Mouse (Mus musculus) gastrocnemius, adult 8-10 months (tissue): ENCODE data around the gene Sdc3. TPM values are rescaled to one million over a fixed set of nuclear protein-coding genes. Genes with fewer than 3 reads are reported as not detected.

ENCODE experiments used
- DNase-seq, 2 experiments: peaks; one replicate each; pipeline ENCODE4 v3.0.0; 2022; ENCODE audit warnings: low spot score in 2 of 2
- total RNA-seq, 4 experiments: library from RNA; stranded (reverse); gene quantifications; 2 replicates each; pipeline ENCODE4 v1.2.4; 2022

Sdc3 gene
- 10 to 100 TPM in 1 of 4 experiments, 1 to 10 TPM in 3; 5.6 to 10.9 (median 6.7) TPM for total RNA-seq

DNA sequence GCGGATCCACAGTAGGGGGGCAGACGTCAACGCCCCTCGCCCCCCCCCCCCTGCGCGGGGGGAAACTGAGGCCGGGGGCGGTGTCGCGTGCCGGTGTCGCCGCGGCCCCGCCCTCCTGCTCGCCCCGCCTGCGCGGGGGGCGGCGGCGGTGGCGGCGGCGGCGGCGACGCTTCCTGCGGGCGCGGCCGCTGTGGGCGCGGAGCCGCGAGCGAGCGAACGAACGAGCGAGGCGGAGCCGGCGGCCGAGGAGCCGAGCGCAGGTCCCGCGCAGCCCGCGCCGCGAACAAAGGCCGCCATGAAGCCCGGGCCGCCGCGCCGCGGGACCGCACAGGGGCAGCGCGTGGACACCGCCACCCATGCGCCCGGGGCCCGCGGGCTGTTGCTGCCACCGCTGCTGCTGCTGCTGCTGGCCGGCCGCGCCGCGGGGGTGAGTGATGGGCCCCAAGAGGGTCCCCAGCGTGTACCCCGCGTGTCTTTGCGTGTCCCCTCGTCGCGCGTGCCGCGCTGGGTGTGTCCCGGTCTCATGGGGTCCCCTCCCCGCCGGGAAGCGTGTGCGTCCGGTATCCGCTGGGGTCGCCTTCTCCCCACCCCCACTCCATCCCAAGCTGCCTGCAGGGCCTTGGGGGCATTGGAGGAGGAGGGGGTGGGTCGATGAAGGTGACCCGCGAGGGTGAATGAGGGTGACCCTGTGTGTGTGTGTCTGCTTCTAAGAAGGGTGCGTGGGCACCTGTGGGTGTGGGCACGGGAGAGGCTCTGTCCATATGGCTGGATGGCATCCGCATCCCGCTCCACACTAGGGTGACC is at the start of gene Sdc3:
Gene Sdc3, plus strand, starts transcription at position 162 of the 804 bp plus-strand sequence.
- DNase-seq, result no peak

DNA sequence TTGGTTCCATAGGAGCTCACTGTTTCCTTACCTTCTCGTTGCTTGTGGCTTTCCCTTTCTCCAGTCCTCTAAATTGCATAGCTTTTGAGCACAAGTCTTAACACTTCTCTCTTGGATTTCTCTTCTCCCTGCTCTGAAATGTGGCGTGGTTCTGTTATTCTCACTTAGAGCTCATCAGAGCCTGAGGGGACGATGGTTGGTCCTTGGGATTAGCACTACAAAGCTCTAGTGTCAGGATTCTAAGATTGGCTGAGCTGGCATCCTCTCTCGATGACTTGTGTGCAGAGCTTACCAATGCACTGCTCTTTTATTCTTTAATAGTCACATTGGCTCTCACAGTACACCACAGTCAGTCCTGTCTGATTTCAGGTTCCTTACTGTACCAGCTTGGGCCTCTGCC is 48.3 kb upstream of the Sdc3 start:
- no peak for DNase-seq

DNA sequence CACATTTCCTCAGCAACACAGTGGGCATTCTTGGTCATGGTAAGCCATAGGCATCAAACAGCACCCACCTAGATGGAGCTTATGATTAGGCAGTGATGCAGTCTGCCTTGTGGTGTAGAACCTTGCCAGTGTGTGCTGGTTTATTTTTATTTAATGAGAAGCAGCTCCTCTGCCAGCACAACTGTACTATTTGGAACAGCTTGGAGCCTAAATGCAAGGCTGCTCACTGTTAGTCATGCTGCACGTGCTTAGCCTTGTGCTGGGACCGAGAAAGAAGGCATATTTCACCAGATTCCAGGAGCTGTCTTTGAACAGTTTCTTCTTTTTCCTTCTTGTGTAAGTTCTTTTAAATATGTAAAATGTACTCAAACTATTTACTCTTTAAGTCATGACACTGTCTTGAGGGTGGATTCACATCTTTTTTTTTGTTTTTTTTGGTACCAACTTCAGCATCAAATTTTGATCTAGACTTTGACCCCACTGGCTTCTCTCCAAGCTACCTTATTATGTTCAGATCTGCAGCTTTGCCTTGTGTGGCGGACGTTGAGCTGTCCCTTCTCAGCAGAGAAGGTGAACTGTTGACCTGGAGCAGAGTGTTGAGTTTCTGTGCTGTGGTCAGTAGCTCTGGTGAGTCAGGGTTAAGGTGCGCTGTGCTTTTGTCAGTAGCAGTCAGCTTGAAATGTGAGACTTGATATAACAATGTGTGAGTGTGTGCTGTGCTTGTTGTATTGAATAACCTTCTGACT is 46.6 kb upstream of the Sdc3 start:
- DNase-seq, result no peak

DNA sequence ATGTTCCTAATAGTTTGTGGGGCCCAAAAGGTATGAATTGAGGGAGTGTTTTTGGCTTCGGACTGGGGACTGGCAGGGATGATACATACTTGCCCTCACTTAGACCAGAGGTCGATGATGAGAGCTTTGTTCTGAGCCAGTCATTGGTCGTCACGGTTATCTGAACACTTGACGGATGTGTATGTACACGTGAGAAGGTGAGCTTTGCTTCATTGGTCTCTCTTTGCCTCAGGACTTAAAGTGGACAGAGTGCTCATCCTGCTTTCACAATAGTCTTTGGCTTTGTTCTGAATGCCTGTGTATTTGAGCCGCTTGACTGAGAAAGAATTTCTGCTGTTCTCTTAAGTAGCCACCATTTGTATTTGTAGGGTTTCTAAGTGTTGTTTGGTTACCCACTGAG is 42.8 kb upstream of the Sdc3 start:
- DNase-seq, result no peak

DNA sequence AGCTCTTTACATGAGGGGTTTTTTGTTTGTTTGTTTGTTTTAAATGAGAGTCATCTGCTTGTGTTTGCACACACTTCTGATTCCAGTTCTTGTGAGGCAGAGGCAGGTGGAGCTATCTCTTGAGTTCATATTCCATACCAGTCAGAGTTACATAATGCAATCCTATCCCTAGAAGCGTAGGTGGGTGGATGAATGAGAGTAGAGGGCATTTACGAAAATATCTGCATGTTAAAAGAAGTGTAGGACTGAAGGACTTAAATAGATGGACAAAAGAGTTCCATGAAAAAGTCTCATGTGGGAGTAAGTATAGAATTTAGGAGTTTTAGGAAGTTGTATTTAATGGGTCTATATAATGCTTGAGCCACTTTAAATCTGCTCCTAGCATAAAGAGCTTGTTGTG is 40.4 kb upstream of the Sdc3 start:
- no peak for DNase-seq

DNA sequence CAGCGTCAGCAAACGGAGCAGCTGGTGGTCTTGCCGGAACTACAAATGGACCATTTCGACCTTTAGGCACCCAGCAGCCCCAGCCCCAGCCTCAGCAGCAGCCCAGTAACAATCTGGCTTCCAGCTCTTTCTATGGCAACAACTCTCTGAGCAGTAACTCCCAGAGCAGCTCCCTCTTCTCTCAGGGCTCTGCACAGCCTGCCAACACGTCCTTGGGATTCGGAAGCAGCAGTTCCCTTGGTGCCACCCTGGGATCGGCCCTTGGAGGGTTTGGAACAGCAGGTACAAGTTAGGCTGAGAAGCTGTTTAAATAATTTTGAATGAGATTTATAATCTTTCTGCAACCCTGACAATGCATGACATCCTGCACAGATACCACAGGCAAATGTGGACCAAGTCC is 39.7 kb upstream of the Sdc3 start:
- no peak for DNase-seq

DNA sequence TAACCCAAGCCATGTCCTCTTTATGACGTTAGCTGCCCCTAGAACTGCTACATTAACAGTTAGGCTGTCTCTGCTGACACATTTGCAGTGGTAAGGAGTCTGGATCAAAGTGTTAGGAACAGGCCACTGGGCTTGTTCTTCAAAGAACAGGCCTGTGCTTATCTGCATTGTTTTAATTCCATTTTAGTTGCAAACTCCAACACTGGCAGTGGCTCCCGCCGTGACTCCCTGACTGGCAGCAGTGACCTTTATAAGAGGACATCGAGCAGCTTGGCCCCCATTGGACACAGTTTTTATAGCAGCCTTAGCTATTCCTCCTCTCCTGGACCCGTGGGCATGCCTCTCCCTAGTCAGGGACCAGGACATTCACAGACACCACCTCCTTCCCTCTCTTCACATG is 38.6 kb upstream of the Sdc3 start:
- DNase-seq, result peak in 1 of 2 experiments; percentile 25

DNA sequence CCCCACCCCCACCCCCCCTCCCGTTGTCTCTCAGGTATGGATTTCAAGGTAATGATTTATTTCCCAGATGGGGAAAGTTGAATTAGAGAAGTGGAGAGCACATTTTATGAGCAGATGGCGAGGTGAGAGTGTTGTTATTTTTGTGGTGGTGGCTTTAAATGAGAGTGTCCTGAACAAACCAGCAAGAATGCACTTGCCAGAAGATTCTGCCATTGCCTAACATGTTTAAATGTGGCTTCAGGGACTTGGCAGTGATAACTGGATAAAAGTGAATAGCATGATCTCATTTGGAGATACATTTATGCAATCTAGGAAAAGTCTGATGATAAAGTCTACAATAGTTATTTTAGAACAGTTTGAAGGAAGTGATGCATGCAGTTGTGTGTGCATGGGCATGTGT is 37.6 kb upstream of the Sdc3 start:
- no peak for DNase-seq

DNA sequence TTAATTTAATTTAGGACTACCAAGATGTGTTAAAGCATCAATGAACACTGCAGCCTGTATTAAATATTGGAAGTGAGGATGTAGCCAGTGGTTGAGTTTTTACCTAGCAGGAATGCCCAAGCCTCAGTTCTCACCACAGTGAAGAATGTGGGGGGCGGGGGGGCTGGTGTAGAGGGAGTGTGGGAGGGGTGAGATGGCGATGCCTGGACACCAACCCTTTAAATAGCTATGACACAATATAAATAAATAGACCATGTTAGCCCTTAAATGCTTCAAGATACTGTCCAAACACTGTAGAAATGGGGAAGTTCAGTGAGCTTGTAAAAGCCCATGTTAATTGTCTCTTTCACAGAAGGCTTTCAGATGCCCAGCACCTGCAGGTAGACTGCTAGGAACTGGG is 32.5 kb upstream of the Sdc3 start:
- DNase-seq, result no peak

DNA sequence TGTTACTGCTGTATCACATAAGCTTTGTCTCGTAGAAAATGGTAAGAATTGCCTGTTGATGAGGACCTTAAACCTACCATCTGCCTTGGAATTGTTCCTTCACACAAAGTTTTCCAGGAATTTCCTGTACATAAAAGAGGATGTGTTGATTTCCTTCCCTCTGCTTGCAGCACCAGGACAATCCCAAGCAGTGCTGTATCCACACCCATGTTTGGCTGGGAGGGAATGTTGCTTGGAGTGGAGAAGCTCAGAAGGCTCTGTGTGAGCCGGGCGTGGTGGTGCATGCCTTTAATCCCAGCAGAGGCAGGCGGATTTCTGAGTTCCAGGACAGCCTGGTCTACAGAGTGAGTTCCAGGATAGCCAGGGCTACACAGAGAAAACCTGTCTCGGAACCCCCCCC is 30.5 kb upstream of the Sdc3 start:
- no peak for DNase-seq

DNA sequence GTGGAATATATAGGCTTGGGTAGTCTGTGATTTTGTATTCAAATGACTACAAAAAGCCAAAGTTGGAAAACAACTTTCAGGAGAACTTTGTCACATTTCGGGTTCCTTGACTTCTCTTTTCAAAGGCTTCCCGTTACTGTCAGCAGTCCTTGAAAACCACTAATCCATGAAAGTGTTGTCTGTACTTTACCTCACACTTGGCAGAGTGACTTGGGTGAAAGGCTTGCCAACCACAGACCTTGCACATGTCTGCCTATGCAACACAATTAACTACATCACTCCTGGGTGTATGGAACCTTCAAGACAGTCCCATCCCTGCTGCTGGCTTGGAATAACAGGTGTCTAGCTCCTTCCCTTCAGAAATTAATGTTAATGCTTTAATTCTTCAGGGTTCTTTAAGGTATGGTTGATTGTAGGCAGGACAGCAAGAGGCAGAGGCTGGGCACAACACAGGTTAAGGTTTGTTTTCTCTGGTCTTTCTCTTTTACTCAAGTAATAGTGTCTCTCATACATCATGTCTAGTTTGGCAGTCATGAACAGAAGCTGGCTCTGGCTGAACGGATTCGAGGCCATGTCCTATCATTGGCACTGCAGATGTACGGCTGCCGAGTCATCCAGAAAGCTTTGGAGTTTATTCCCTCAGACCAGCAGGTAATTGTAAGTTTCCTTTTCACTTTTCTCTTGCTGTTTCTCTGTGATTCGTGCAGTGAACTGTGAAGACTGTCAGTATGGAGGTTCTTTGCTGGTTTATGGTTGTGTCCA is 26.8 kb upstream of the Sdc3 start:
- no peak for DNase-seq

DNA sequence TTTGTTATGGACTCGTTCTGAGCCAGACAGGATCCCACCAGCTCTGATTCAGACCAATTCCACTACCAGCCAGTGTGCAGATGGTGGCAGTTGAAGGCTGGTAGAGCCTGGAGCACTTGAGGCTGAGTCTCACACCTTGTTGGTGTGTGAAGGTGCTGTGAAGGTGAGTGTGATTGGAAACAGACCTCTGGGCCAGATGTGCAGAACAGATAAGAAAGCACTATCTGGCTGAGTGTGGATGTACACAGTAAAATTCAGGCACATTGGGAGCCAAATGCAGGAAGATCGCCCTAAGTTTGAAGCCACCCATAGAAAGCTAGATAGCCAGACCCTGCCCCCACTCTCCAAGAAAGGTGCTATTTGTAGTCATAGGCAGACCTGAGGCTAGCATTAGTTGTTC is 25.9 kb upstream of the Sdc3 start:
- no peak for DNase-seq

DNA sequence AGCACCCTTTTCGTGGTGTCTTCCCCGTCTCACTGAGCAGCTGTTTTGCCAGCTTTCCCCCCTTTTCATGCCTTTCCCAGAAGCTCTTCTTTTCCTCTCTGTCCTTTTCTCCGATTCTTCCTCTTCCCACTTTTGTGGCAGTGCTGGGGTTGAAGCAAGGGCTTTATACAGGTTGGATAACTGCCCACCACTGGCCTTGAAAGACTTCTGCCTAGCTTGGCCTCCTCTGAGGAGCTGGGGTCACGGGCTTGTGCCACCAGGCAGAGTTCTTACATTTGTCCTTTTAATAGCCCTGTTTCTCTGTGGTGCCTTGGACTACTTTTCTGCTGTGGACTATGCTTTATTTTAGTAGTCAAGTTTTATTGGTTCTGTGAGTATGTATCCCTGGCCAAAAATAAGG is 25.4 kb upstream of the Sdc3 start:
- no peak for DNase-seq

DNA sequence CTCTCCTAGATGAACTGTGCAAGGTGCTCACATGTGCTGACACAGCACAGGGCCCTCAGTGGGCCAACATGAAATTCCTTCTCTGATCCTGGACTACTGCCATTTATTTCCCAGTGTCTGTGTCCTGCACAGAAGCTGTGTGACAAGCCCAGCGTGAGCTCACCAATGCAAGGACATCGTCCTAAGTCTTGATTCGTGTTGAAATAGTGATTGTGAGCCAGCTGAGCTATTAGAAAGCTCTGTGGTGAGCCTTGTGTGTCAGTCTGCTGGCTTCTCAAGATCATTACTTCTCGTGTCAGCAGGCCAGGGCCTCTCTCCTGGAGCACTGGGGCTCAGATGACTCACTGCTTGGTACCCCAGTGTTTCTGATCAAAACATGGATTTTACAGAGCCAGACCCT is 18.4 kb upstream of the Sdc3 start:
- DNase-seq, result no peak

DNA sequence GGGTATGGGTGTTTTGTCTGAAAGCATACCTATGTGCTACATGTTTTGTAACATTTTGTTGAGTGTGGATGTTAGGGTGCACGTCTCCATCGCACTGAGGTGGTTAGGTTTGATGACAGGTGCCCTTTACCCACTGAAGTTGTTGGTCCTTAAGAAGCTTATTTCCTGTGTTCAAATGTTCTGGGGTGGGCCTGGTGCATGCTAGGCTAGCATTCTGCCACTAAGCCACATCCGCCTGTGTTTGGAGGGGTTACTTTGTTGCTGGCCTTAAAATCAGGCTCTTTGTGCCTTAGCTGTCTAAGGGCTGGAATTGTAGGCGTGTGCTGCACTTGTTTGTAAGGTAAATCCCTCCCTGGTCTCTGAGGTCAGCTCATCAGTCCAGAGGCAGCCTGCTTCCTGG is 17.5 kb upstream of the Sdc3 start:
- DNase-seq, result no peak

DNA sequence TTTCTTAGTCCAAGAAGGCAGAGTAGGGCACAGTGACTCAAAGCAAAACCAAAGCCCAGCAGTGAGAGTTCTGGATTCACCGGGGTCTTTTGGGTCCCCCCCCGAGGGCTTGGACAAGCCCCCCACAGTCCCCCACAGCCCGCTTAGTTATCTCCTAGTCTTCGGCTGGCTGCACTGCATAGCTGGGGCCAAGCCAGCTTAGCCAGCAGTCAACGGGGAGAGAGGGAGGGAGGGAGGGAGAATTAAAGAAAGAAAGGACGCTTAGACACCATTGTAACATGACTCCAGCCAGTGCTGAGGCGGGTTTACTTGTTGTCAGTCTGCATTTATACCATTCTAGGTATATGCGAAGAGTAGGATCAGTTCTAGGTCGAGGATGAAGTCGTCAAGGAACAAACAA is 14.7 kb upstream of the Sdc3 start:
- no peak for DNase-seq

DNA sequence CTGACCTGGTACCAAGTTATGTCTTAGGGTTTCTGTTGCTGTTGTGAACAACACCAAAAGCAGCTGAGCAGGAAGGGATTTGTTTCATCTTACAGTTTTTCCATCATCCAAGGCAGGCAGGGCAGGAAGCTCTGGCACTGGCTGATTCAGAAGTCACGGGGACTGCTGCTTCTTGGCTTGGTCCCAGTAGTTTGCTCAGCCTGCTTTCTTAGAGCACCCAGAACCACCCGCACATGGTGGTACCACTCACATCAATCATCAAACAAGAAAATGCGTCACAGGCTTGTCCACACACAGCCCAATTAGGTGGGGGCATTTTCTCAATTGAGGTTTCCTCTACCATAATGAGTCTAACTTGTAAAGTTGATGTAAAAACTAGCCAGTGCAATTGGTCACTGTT is 13.3 kb upstream of the Sdc3 start:
- DNase-seq, result no peak

DNA sequence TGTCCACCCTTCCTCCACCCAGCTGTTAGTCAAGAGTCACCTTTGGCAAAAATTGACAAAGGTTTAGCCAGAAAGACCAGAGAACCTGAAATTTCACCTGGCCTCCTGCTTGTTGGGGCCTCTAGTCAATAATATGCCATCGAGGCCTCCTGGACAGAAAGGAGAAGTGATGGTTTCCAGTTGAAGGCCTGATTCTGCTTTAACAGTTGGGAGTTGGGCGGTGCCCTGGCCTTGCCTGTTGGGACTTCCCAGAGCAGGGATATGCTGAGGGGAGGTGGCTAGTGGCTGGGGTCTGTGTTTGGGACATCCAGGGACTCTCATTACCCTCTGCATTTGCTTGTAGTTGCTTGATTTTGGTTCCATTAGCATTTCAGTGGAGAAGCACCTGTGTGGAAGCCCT is 9.8 kb upstream of the Sdc3 start:
- DNase-seq, result no peak

DNA sequence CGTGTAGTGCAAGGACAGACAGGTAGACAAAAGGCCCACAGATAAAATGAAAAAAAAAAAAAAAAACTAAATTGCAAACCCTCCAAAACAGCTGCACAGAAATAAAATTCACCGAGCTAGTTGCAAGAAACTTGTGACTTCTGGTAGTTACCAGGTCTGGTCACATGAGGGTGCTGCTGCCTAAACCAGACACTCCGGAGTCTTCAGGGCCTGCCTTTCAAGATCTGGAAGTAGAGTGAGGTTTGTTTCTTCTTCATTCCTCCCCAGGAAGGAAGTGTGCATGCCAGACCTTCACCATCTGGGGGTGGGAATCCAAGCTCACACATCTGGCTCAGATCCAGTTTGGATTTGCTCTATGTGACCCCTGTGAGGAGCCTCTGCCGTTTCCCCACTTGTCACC is 7.6 kb upstream of the Sdc3 start:
- DNase-seq, result no peak

DNA sequence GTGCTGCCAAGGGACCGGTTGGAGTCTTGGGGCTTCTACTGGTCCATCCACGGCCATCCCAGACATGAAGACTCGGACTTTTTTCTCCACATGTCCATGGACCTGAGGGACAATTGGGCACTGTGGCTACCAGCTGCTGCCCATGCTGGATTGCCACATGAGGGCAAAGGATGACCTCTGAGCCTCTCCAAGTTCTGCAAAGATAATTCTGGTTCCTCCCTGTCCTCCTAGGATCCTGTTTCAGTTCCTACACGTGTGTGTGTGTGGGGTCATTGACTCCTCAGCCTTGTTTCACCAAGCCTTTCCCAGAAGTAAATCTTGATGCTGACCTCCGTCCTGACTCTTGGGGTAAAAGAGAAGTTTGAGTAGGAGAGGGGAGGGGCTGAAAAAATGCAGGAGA is 4.8 kb upstream of the Sdc3 start:
- no peak for DNase-seq

DNA sequence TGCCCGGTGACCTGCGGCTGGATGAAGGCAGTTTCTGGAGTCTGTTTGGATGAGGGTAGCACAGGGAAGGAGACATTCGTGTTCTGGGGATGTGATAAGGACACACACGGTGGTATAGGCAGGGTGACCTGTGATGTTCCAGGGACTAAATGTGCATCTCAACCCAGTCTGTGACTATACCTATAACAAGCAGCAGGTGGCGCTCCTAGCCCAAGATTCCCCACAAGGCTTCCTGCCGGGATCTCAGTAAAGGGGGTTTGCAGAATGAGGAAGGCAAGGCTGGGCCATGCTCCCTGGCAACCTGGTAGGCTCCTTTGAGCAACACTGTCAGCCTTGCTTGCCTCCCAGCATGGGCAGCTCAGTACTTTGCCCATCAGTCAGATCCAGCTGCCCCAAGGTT is 2.2 kb upstream of the Sdc3 start:
- peak; percentile 59 to 66 for DNase-seq

DNA sequence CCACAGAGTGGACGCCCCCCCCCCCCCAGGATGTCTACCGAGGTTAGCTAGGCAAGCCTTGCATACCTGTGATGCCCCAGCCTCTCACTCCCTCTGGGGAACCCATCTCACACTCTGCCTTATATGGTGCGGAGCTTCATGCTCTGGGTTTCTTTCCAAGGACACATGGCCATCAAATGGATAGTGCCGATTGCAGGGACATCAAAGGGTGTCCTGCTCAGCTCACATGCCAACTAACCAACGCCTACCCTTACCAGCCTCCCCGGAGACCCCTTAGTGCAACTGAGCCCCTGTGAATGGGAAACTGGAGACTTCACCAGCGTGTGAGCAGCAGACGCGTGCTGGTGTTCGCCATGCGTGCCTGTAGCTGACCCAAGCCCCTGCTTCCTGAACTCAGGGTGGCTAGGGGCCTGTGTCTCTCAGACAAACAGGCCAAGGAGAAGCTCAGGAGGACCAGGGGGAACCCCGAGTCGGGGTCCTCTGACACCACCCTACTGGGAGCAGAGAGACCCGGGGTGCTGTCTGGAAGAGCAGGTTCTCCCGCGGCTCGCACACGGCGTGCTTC is 444 bp upstream of the Sdc3 start:
- DNase-seq, result no peak
